Mouse (Mus musculus): ENCODE results near the gene Ebf1. TPM values are rescaled to one million over a fixed set of nuclear protein-coding genes. Genes with fewer than 3 reads are reported as not detected.

Gene Ebf1
- polyA plus RNA-seq, 1 experiment: 26.6 TPM

DNA sequence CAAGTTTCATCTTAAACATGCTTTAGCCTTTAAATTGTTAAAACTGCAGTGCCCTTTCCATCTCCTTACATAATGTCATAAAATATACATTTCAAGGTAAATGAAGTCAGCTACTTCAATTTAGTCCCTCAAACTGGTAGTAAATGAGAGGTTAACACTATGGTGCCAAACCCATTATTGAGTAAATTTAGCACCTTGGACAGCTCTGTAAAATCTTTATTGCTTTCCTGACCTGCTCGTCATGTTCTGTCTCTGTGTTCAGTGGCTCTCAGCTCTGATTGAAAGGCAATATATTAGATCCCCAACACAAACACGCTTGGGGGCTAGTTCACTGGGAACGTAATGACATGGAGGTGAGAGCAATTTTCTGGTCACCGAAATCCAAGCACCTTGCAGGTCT, 370.7 kb downstream of the Ebf1 start:
- no peak for TF ChIP-seq CTCF (IDR thresholded peaks at IDR 0.05; ENCODE audit: extremely low read depth, insufficient read depth, insufficient read length, insufficient replicate concordance)
- TF ChIP-seq POLR2A (IDR thresholded peaks at IDR 0.05; ENCODE audit: low read depth, low read length): no peak
- peaks cover 4% of the 10 kb centered on the region; the same call in 1 of the 2 replicates for H3K36me3 ChIP-seq (ENCODE audit: control insufficient read depth, insufficient read depth, low read length)
- WGBS: 62% methylated on average over 4 of the region's 4 CpGs

DNA sequence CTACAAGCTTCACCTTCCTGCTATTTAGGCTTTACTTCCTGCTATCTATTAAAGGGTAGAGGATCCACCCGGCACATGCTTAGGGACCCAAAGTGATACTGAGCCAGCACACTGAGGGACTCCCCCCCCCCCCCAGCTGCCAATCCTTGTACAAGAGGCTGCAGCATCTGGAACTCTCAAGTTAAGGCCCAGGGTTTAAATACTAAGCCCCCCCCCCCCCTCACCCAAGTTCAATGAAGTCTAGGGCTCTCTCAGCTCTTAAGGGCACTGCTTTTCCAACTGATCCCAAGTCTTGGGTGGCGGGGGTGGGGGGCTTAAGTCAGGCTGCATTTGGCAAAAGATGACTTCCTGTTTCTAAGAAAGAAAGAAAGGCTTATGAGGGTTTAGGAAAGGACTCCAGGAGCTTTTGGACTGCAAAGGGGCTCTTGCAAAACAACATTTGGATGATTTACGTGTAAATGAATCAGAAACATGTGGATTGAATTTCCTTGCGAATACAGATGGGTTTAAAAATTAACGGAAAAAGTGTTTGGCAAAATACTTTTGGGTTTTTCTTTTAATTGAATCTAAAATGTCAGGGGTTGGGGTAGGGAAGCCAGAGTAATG, 385.7 kb downstream of the Ebf1 start:
- Histone ChIP-seq H3K4me3 (ENCODE audit: extremely low read depth, insufficient read depth, insufficient read length) (no peak overlapping the region), H3K27ac (ENCODE audit: insufficient read depth, low read length) (no peak overlapping the region), H3K36me3 (ENCODE audit: control insufficient read depth, insufficient read depth, low read length) (peaks cover 11% of the 10 kb centered on the region), H3K4me1 (ENCODE audit: control insufficient read depth, insufficient read depth, insufficient read length) (peaks cover 2% of the 10 kb centered on the region; the same call in 1 of the 2 replicates), H3K27me3 (ENCODE audit: control insufficient read depth, insufficient read depth, low read length) (no peaks in the 10 kb centered on the region)
- TF ChIP-seq CTCF (IDR thresholded peaks at IDR 0.05; ENCODE audit: extremely low read depth, insufficient read depth, insufficient read length, insufficient replicate concordance): no peak
- no peak for TF ChIP-seq POLR2A (IDR thresholded peaks at IDR 0.05; ENCODE audit: low read depth, low read length)
- 85% methylated on average over 5 of the region's 5 CpGs for WGBS
- DNase-seq (ENCODE audit: low read depth in 1 of 2, low spot score in 2 of 2): no peak

More for the DNA sequence above, 370.7 kb downstream of the Ebf1 start:
- Histone ChIP-seq H3K4me3 (ENCODE audit: extremely low read depth, insufficient read depth, insufficient read length) (no peak overlapping the region), H3K27me3 (ENCODE audit: control insufficient read depth, insufficient read depth, low read length) (no peaks in the 10 kb centered on the region), H3K27ac (ENCODE audit: insufficient read depth, low read length) (no peak overlapping the region), H3K4me1 (ENCODE audit: control insufficient read depth, insufficient read depth, insufficient read length) (no peaks in the 10 kb centered on the region)
- DNase-seq (ENCODE audit: low read depth in 1 of 2, low spot score in 2 of 2): no peak

DNA sequence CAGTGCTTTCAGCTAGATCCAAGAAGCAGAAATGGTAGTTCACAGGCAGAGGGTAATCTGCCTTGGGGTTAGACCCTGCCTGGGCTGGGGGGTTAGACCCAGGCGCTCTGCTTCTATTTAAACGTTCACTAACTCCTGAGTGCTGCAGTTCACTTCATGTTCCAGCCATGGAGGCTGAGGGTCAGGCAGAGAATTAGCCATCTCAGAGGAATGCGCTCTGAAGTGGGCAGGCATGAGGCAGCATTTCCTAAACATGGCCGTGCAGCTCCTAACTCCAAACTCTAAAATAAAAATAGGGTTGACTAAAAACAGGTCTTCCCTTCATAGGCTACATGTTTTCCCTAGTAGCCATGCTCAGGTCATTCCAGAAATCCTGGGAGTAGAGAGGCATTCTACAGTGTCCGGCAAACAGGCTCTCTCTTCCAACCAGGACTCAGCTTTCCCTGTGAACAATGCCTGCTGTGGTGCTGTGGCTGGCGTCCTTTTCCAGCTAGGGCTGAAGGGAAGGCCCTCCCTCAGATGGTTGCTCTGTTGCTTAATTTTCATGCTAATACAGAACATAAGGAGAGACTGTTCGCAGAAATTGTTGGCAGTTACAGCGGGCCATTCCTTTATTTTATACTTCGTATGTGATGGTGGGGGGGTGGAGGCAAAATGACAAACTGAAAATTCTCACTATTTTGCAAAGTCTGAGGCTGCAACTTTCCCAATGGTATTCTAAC, 386.8 kb downstream of the Ebf1 start:
- H3K27me3 ChIP-seq (ENCODE audit: control insufficient read depth, insufficient read depth, low read length): no peaks in the 10 kb centered on the region
- no peak overlapping the region for H3K27ac ChIP-seq (ENCODE audit: insufficient read depth, low read length)
- H3K4me1 ChIP-seq (ENCODE audit: control insufficient read depth, insufficient read depth, insufficient read length): peaks cover 2% of the 10 kb centered on the region; the same call in 1 of the 2 replicates
- 89% methylated on average over 9 of the region's 9 CpGs for WGBS
- H3K36me3 ChIP-seq (ENCODE audit: control insufficient read depth, insufficient read depth, low read length): peaks cover 11% of the 10 kb centered on the region
- no peak overlapping the region for H3K4me3 ChIP-seq (ENCODE audit: extremely low read depth, insufficient read depth, insufficient read length)
- TF ChIP-seq POLR2A (IDR thresholded peaks at IDR 0.05; ENCODE audit: low read depth, low read length) (no peak), CTCF (IDR thresholded peaks at IDR 0.05; ENCODE audit: extremely low read depth, insufficient read depth, insufficient read length, insufficient replicate concordance) (no peak)
- DNase-seq (ENCODE audit: low read depth in 1 of 2, low spot score in 2 of 2): no peak

DNA sequence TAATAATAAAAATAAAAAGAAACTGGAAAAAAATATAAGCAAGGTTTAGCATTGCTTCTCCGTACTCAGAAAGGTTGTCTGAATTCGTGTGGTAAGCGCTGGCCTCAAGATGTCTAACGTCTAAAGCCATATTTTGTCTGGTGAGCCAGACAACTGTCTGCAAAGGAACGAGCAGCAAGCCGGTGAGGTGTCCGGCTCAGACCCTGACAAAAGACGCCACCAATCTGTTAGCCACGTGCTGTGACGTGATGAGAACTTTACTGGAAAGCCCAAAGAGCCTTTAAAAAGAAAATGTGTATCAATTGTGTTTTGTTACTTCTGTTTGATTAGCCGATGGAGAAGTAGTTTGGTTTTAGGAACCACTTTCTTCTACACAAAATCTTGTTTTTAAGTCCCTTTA, 390.2 kb downstream of the Ebf1 start:
- Histone ChIP-seq H3K27ac (ENCODE audit: insufficient read depth, low read length) (no peak overlapping the region), H3K27me3 (ENCODE audit: control insufficient read depth, insufficient read depth, low read length) (no peaks in the 10 kb centered on the region), H3K36me3 (ENCODE audit: control insufficient read depth, insufficient read depth, low read length) (peaks cover 7% of the 10 kb centered on the region), H3K4me1 (ENCODE audit: control insufficient read depth, insufficient read depth, insufficient read length) (peaks cover 2% of the 10 kb centered on the region; the same call in 1 of the 2 replicates), H3K4me3 (ENCODE audit: extremely low read depth, insufficient read depth, insufficient read length) (no peak overlapping the region)
- TF ChIP-seq CTCF (IDR thresholded peaks at IDR 0.05; ENCODE audit: extremely low read depth, insufficient read depth, insufficient read length, insufficient replicate concordance) (no peak), POLR2A (IDR thresholded peaks at IDR 0.05; ENCODE audit: low read depth, low read length) (no peak)
- WGBS: 91% methylated on average over 11 of the region's 11 CpGs
- DNase-seq (ENCODE audit: low read depth in 1 of 2, low spot score in 2 of 2): no peak

DNA sequence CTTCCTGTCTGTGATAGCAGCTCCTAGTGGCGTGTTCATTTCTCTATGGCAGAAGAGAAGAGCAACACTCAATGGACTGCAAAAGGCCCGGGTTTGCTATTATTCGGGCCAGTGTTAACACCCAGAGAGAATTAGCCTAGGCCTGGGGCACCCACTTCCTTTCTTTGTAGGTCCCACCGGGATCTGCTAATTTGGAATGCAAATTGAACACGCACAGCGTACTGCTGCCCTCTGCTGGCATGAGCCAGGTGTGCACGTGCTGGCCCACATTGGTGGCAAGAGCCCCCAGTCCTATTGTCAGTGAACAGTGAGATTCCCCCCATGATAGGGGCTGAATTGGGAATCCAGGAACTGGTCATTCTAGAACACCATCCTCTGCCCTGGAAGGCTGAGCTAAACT, 391.0 kb downstream of the Ebf1 start:
- DNase-seq (ENCODE audit: low read depth in 1 of 2, low spot score in 2 of 2): peak; percentile 59 to 77
- TF ChIP-seq CTCF (IDR thresholded peaks at IDR 0.05; ENCODE audit: extremely low read depth, insufficient read depth, insufficient read length, insufficient replicate concordance): peak; percentile 92; the same call in 1 of the 2 replicates
- no peak for TF ChIP-seq POLR2A (IDR thresholded peaks at IDR 0.05; ENCODE audit: low read depth, low read length)
- no peaks in the 10 kb centered on the region for H3K27me3 ChIP-seq (ENCODE audit: control insufficient read depth, insufficient read depth, low read length)
- H3K27ac ChIP-seq (ENCODE audit: insufficient read depth, low read length): no peak overlapping the region
- WGBS: 1% methylated on average over 7 of the region's 7 CpGs
- H3K4me1 ChIP-seq (ENCODE audit: control insufficient read depth, insufficient read depth, insufficient read length): peaks cover 2% of the 10 kb centered on the region; the same call in 1 of the 2 replicates
- no peak overlapping the region for H3K4me3 ChIP-seq (ENCODE audit: extremely low read depth, insufficient read depth, insufficient read length)
- H3K36me3 ChIP-seq (ENCODE audit: control insufficient read depth, insufficient read depth, low read length): peaks cover 7% of the 10 kb centered on the region

DNA sequence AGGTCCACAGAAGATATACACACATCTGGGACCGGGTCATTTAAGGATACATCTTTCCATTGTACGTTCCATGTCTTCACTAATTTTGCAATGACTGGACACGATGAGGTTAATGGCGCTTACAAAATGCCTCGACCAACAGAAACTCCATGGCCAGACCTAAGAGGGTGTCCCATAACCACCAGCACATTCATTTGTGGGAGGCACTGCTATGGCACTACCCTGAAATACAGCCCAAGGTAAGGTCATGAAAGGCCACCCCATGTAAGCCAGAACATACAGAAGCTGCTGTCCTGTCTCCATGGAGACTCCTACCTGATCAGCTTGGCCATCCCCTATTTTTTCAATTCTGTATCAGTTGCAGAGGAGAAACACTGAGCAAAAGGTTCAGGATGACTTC, 391.6 kb downstream of the Ebf1 start:
- no peak overlapping the region for H3K27ac ChIP-seq (ENCODE audit: insufficient read depth, low read length)
- no peak overlapping the region for H3K4me3 ChIP-seq (ENCODE audit: extremely low read depth, insufficient read depth, insufficient read length)
- peaks cover 7% of the 10 kb centered on the region for H3K36me3 ChIP-seq (ENCODE audit: control insufficient read depth, insufficient read depth, low read length)
- H3K27me3 ChIP-seq (ENCODE audit: control insufficient read depth, insufficient read depth, low read length): no peaks in the 10 kb centered on the region
- TF ChIP-seq CTCF (IDR thresholded peaks at IDR 0.05; ENCODE audit: extremely low read depth, insufficient read depth, insufficient read length, insufficient replicate concordance) (no peak), POLR2A (IDR thresholded peaks at IDR 0.05; ENCODE audit: low read depth, low read length) (no peak)
- H3K4me1 ChIP-seq (ENCODE audit: control insufficient read depth, insufficient read depth, insufficient read length): peaks cover 2% of the 10 kb centered on the region; the same call in 1 of the 2 replicates
- WGBS: 83% methylated on average over 5 of the region's 5 CpGs
- DNase-seq (ENCODE audit: low read depth in 1 of 2, low spot score in 2 of 2): no peak

DNA sequence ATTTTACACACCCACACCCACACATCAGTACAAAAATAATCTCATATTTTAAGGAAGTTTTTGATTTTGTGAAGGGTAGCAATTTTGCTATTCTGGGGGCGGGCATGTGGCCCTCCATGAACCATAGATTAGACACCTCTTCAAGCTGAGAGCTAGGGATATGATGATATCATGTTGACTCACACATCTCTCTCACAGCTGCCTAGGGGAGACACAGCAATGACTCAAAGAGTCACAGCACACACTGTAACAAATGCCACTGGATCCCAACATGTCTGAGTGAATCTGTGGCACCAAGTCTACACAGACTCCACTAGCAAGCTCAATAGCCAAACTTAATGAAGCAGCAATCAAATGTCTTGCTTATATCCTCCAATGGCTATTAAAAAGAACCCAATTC, 395.0 kb downstream of the Ebf1 start:
- no peaks in the 10 kb centered on the region for H3K36me3 ChIP-seq (ENCODE audit: control insufficient read depth, insufficient read depth, low read length)
- TF ChIP-seq CTCF (IDR thresholded peaks at IDR 0.05; ENCODE audit: extremely low read depth, insufficient read depth, insufficient read length, insufficient replicate concordance) (no peak), POLR2A (IDR thresholded peaks at IDR 0.05; ENCODE audit: low read depth, low read length) (no peak)
- H3K27me3 ChIP-seq (ENCODE audit: control insufficient read depth, insufficient read depth, low read length): no peaks in the 10 kb centered on the region
- no peak overlapping the region for H3K27ac ChIP-seq (ENCODE audit: insufficient read depth, low read length)
- peaks cover 2% of the 10 kb centered on the region; the same call in 1 of the 2 replicates for H3K4me1 ChIP-seq (ENCODE audit: control insufficient read depth, insufficient read depth, insufficient read length)
- WGBS: 85% methylated on average over 1 of the region's 1 CpGs
- no peak for DNase-seq (ENCODE audit: low read depth in 1 of 2, low spot score in 2 of 2)
- no peak overlapping the region for H3K4me3 ChIP-seq (ENCODE audit: extremely low read depth, insufficient read depth, insufficient read length)
